Mouse (Mus musculus) left cerebral cortex, postnatal 36 days (tissue): ENCODE results near the gene Vmn1r188. TPM values are rescaled to one million over a fixed set of nuclear protein-coding genes. Genes with fewer than 3 reads are reported as not detected.
"Not testable (repeated sequence)": the region's sequence is repeated elsewhere in the genome, so short reads cannot be mapped to it uniquely, and the experiment has no call there.

Source experiments
- DNase-seq, 2 experiments: peaks; one replicate each; pipeline ENCODE4 v3.0.0; 2021 to 2022; ENCODE audit warnings: low spot score in 2 of 2, mixed read lengths in 1 of 2
- intact Hi-C: fragments of 180-260 bp; cut with DNase I; formaldehyde crosslinking; loops from one replicate; pipeline ENCODE4 v1.15.1; 2025
- microRNA-seq: library from miRNA; unstranded; fragments of <30 nt; microRNA quantifications from one replicate; pipeline ENCODE4 v1.2.0, GENCODE M21; 2022
- total RNA-seq, 2 experiments: library from RNA; stranded (reverse); gene quantifications; 2 replicates each; pipeline ENCODE4 v1.2.3; 2021

The Vmn1r188 gene
- total RNA-seq, 2 experiments from 2014 or later, result not detected

DNA sequence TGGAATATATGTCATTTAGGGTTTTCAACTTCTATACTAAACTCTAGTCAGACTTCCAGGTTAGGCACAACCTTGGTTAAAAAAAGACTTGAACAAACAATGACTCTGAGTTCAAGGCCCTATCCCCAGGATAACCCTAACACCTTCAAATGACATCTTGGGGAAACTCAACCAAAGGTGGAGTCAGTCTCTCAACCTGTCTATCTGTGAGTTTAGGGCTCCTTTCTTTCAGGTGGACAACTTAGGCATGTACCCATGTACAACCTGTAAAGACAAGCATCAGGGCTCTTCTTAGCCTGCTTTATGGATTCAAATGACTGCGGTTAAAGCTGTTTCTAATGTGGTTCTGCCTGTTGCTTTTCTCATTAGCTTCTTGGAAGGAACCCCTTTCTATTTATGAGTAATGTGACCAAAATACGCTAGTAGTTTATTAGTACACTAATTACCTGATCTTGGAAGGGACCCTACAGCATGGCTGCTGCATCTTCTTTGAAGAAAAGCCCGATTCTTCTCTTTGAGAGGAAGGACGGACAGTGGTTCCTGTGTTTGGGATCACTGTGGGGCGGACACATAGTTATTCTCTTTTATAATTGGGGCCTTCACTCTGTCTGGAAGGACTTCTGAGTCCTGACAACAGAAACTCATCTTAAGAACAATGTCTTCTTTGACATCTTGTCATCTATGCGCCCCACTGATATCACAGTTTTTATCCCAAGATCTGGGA lies 39.6 kb upstream of the Vmn1r188 start:
- no peak for DNase-seq
- intact Hi-C loops, result loop anchor here (5.0 kb wide), 5 partner anchors 327 to 1703 kb away; partner anchors contain the start of genes Hist1h1e, Hist1h1t, Hist1h2af and Hist1h2ai

DNA sequence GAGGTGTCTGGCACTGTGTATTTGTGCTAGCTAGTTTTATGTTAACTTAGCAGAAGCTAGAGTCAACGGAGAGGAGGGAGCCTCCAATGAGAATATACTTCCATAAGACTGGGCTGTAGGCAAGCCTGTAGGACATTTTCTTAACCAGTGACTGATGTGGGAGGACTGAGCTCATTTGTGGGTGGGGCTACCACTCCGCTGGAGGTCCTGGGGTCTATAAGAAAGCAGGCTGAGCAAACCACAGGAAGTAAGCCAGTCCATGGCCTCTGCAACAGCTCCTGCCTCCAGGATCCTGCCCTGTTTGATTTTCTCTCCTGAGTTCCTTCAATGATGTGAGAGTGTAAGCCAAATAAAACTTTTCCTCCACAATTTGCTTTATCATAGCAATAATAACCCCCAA lies 38.9 kb upstream of the Vmn1r188 start:
- DNase-seq, result no peak
- intact Hi-C loops, result no loop called here

DNA sequence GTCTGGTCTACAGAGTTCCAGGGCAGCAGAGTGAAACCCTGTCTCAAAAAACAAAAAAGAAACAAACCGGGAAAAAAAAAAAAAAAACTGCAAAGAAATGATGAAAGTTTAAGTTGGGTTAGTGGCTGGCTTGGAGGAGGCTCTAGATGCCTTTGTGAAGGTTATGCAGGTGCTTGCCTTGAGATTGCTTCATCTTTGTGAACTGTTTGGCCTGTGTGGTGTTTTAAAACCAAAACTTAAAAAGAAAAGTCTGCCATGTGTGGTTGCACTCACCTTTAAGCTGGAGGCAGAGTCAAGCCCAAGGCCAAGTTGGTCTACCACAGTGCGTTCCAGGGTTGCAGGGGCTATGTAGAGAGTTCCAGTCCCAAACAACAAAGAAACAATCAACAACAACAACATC lies 35.2 kb upstream of the Vmn1r188 start:
- no peak for DNase-seq
- intact Hi-C loops, result no loop called here

DNA sequence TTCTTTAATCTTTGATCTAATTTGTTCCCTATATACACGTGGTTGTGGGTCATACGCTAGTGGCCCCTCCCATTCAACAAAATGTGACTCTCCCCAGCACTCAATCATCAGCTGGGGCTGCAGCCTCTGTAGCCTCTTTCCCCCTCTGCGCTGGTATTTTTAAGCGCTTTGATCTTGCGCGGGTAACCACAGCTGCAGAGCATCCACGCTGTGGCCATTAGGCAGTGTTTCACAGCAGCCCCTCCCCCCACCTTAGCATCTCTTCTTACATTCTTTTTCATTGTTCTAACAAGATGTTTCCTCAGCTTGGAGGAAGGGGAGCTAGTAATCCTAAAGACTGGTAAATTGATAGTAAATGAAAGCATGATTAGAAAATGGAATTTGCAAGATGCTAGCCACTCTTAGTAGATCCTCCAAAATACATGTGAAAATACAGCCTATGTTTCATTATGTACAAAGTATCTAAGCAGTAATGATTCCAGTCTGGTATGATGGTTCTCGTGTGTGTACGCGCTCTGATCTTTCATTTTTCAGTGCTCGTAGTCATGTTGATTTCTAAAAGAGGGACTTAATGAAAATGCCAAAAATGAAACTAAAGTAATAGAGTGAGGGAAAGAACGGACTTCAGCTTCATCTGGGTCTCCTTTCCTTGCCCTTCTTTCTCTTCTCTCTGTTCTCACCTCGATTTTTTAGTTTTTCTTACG lies 34.4 kb upstream of the Vmn1r188 start:
- intact Hi-C loops, result loop anchor here (10.0 kb wide), 1 partner anchor 1355 kb away; no protein-coding TSS in a partner anchor
- DNase-seq, result no peak

DNA sequence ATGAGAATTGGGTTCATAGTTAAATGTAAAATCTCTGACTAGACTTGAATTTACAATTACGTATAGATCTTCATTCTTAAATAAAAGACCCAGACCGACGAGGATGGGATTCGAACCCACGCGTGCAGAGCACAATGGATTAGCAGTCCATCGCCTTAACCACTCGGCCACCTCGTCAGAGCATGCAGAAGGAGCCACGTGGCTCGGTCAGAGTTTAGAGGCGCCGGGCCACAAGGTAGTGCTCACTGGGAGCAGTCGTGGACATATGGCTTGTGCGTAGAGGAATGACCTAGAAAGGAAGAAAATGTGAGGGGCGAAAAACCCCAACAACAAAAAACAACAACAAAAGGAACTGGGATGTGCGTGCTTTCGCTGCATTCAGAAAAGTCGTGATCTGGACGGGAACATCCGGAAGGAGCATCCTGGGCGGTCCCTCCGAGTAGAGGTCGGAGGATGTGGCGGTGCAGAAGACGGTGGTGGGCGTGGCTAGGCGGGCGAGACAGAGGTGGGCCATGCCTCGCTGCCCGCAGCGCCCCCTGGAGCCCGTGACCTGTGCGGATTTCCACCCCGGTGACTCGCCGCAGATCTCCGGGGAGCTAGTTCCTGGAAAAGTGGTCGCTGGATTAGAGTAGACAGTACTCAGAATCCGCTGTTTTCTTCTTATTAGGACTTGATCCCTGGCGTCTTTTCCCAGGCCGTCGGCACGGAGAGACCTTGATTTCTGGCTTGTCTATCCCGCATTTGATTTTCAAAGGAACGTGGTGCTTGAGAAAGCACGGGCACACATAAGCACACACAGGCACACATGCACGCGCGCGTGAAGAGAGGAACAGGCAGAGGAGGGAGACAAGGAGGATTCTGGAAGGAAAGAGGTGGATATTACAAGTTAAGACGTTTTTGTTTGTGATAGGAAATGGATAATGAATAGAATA lies 33.4 kb upstream of the Vmn1r188 start:
- intact Hi-C loops, result loop anchor here (10.0 kb wide), 1 partner anchor 1354 kb away; no protein-coding TSS in a partner anchor
- DNase-seq, result peak; percentile 86 to 90

DNA sequence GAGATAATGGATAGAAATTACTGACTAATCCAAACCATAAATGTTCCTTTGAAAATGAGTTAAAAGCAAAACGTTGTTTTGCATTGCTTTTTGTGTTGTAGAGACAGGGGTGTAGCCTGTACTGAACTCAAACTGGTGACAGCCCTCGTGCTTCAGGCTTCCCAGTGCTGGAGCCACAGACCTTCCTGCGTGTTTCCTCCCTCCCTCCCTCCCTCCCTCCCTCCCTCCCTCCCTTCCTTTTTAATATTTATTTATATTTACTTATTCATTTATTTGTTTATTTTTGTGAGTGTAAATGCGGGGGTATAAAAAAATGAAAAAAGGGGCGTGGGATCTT lies 32.7 kb upstream of the Vmn1r188 start:
- no peak for DNase-seq
- intact Hi-C loops, result loop anchor here (10.0 kb wide), 1 partner anchor 1353 kb away; no protein-coding TSS in a partner anchor

DNA sequence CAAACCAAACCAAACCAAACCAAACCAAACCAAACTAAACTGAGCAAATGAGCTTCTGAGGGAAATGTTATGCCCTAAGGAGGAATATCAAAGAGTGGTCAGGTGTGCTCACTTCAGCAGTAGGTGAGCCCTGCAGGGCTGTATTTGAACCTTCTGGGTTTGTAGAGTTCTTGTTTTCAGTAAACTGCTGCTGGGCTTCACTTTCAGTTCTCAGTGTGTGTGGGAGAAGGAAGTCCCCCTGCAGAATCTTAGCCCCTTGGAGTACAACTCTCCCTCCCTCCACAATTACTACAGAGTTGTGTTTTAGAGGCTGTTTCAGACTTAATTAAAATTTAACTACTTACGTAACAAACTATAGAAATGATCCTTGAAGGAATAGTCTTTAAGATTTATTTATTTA lies 30.5 kb upstream of the Vmn1r188 start:
- DNase-seq, result no peak
- intact Hi-C loops, result loop anchor here (10.0 kb wide), 1 partner anchor 1351 kb away; no protein-coding TSS in a partner anchor

DNA sequence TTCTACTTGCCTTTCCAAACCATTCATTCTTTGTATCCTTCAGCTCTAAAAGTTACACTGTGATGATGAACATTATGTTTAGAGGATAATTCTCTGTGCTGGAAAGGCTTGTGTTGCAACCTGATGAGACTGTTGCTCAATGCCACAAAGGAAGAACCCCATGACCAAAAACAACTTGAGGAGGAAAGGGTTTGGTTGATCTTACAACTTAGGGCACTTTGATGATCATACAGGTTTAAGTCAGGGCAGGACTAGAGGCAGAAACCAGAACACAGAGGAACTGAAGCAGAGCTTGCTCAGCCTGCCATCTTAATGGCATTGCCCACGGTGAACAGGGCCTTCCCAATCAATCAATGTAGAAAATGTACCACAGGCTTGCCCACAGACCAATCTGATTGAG lies 22.8 kb upstream of the Vmn1r188 start:
- intact Hi-C loops, result no loop called here
- DNase-seq, result no peak

DNA sequence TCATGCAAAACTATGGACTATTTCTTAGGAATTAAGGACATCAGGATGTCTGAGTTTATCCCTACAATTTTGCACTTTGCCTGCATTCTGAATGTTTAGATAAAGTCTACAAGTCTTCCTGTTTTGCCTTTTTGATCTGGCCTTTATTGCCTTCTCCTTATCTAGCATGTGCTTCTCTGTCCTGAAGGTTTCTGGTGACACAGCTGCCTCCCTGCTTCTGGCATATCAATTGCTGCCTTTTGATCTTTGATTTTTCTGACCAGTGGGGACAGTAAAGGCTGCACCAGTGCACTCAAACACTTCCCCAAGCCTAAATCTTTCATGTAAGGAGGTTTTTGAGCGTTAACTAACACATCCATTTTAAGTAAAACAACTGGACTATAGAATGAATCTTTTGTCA lies 20.8 kb upstream of the Vmn1r188 start:
- DNase-seq, result no peak
- intact Hi-C loops, result no loop called here

DNA sequence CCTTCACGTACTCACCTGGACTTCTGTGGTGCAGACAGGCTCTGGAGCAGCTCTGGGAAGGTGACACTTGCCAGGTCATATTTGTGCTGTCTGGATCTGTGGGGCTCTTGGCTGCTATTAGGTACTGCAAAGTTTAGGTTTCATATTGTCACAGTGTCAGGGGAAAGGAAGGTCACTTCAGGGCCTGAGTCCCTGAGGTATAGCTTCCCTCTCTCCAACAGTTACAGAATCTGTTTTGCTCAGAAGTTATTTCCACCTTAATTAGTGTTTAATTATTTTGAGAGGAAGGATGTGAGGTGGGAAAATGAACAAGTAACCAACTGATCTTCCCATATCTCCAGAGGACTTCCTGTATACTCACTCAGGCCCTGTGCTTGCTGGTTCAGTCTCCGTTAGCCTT lies 21.5 kb downstream of the Vmn1r188 start, which contains the start of gene Vmn1r189:
Gene Vmn1r189, minus strand, starts transcription at position 101 of the 400 bp plus-strand sequence.
- intact Hi-C loops, DNase-seq: not testable (repeated sequence)

DNA sequence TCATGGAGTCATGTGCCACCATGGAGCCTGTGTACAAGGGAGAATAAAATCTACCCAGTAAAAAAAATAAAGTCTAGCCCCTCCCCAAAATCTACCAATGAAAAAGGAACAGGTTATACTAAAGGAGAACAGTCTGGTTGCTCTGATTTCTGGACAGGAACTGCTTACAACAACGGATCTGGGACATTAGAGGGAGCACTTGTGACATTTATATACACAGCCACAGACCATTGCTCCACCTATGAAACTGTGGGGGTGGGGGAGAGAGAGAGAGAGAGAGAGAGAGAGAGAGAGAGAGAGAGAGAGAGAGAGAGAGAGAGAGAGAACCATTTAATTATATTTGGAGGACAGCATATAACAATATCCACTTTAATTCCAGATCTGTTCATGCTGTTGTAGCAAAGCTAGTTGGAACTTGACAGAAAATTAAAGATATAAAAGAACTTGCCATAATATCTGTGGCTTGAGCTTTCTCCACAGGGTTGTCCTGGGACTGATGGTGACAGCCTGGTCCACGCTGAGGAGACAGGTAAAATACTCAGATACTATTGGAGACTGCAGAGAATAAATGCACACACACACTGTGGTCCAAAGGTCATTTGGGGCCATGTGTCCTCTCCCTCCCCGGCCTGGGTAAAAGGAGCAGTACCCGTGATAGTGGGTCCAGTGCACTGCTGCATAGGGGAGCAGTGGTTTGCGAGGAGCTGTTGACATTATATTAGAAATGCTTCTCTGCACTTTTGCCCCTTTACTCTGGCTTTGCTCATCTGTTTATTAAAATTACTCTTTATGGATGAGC lies 52.5 kb downstream of the Vmn1r188 start:
- intact Hi-C loops, result not testable (repeated sequence)

More for the DNA sequence above, 52.5 kb downstream of the Vmn1r188 start:
- DNase-seq, result not testable (repeated sequence)

Small RNAs within 50 kb of the gene (microRNA-seq; reads per million reads assigned to microRNA genes)
- gene Gm26300, result not detected
- gene Gm44390, result not detected
- gene Gm44486, result not detected

Other genes with a start within 250 kb of the Vmn1r188 start
- gene Zfp184, start 139.3 kb upstream of the Vmn1r188 start, total RNA-seq, result 1 to 10 TPM; 3.7 to 4.2 TPM
- gene Pom121l2, start 103.2 kb upstream of the Vmn1r188 start, total RNA-seq, result not detected
- gene Prss16, start 74.7 kb upstream of the Vmn1r188 start, total RNA-seq, result 1 to 10 TPM in 1 of 2 experiments, under 1 TPM in 1; 0.34 to 1.1 TPM
- 10 to 100 TPM; 24.6 to 42.5 TPM for gene Hist1h2ah, start 48.9 kb upstream of the Vmn1r188 start, total RNA-seq
- 10 to 100 TPM; 13.0 to 13.3 TPM for gene Hist1h2bk, start 48.6 kb upstream of the Vmn1r188 start, total RNA-seq
- 10 to 100 TPM; 65.2 to 73.2 TPM for gene Hist1h4i, start 43.1 kb upstream of the Vmn1r188 start, total RNA-seq
- gene Hist1h2ag, start 41.5 kb upstream of the Vmn1r188 start, total RNA-seq, result 10 to 100 TPM in 1 of 2 experiments, 1 to 10 TPM in 1; 8.3 to 11.2 TPM
- 10 to 100 TPM; 11.8 to 12.9 TPM for gene Hist1h2bj, start 41.2 kb upstream of the Vmn1r188 start, total RNA-seq
- not detected for gene Vmn1r189, start 21.4 kb downstream of the Vmn1r188 start, total RNA-seq
- not detected for gene Vmn1r191, start 99.5 kb downstream of the Vmn1r188 start, total RNA-seq
- gene Vmn1r192, start 106.7 kb downstream of the Vmn1r188 start, total RNA-seq, result not detected
- gene Vmn1r193, start 138.7 kb downstream of the Vmn1r188 start, total RNA-seq, result not detected
- not detected for gene Vmn1r194, start 159.8 kb downstream of the Vmn1r188 start, total RNA-seq
- gene Vmn1r195, start 186.1 kb downstream of the Vmn1r188 start, total RNA-seq, result not detected
- not detected for gene Vmn1r196, start 205.5 kb downstream of the Vmn1r188 start, total RNA-seq
- not detected for gene Vmn1r197, start 240.1 kb downstream of the Vmn1r188 start, total RNA-seq